Mouse (Mus musculus) forebrain, embryonic 15.5 days (tissue): ENCODE results near the gene Urm1. TPM values are rescaled to one million over a fixed set of nuclear protein-coding genes. Genes with fewer than 3 reads are reported as not detected.
"Not testable (repeated sequence)": the region's sequence is repeated elsewhere in the genome, so short reads cannot be mapped to it uniquely, and the experiment has no call there.

Experiments
- ATAC-seq: fragments of 200-750 bp; cut with Nextera tagmentation; replicated peaks from 2 replicates; pipeline ENCODE4 v1.8.0; 2017; ENCODE audit warnings: mild to moderate bottlenecking, moderate TSS enrichment, moderate library complexity
- H3K27ac ChIP-seq: fragments of 300-500 bp; sonication (generic); replicated peaks from 2 replicates; pipeline ENCODE4 v1.5.1; 2015; ENCODE audit warnings: mild to moderate bottlenecking, inconsistent platforms
- H3K27me3 ChIP-seq: fragments of 300-500 bp; sonication (generic); 2 replicates; pipeline ENCODE4 v1.6.1; 2015; ENCODE audit warnings: inconsistent platforms
- H3K36me3 ChIP-seq: fragments of 300-500 bp; sonication (generic); 2 replicates; pipeline ENCODE4 v1.6.1; 2015; ENCODE audit warnings: mild to moderate bottlenecking, inconsistent platforms
- H3K4me1 ChIP-seq: fragments of 300-500 bp; sonication (generic); 2 replicates; pipeline ENCODE4 v1.6.1; 2015; ENCODE audit warnings: inconsistent platforms
- H3K4me2 ChIP-seq: fragments of 300-500 bp; sonication (generic); replicated peaks from 2 replicates; pipeline ENCODE4 v1.6.1; 2015; ENCODE audit warnings: mild to moderate bottlenecking, inconsistent platforms
- H3K4me3 ChIP-seq: fragments of 300-500 bp; sonication (generic); 2 replicates; pipeline ENCODE4 v1.5.1; 2015; ENCODE audit warnings: mild to moderate bottlenecking, inconsistent platforms
- H3K9ac ChIP-seq: fragments of 300-500 bp; sonication (generic); replicated peaks from 2 replicates; pipeline ENCODE4 v1.6.1; 2015; ENCODE audit warnings: mild to moderate bottlenecking, inconsistent platforms
- H3K9me3 ChIP-seq: fragments of 300-500 bp; sonication (generic); 2 replicates; pipeline ENCODE4 v1.6.1; 2016; ENCODE audit warnings: inconsistent platforms
- WGBS: fragments of 180-500 bp; shearing (Covaris S2); methylation state at CpG from one replicate; pipeline ENCODE4 v1.1.7; 2015; ENCODE audit warnings: mixed read lengths; 5-methylcytosine and 5-hydroxymethylcytosine counted together
- polyA plus RNA-seq: library from polyadenylated mRNA; unstranded; fragments of >200 nt; fragmentation: Nextera tagmentation; extraction: Ambion mirVana; gene quantifications from 2 replicates; pipeline ENCODE4 v1.2.1, GENCODE M21; 2015

Gene Urm1
- polyA plus RNA-seq: 19.2 and 21.2 TPM in 2 replicates

DNA sequence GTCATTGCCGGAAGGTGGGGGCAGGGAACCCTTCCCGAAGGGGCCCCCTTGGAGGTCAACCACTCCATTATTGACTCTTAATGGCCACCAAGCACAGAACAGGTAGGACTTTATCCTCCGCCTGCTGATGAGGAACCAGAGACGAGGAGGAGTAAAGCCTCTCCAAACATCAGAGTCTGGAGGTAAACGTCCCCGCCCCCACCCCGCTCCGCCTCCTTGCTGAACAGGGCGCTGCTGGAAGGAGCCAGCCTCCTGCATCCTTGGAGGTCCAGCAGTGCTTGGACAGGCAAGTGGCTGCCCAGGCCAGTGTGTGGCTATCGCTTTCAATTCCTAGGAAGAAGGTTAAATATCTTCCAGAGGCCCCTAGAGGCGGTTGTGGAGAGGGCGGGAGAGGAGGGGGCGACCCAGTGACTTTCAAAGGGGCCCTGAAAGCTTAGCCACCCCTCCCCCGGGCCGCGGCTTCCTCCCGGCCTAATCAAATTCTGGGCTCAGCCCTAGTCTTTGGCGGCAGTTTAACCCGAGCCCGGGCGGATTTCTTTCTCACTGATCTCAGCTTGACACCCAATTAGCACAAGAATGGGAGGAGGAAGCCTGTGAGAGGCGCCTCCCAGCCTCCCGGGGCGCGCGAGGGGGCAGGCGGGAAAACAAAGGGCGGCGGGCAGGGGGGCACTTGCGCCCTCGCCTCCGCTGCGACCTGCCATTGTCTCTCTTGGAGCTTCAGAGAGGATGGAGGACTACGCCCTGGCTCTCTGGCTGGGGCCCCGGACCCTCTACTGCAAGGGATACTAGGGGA, at the start of gene Urm1:
Urm1 (plus strand) TSS at position 51 of the 793 bp plus-strand sequence.
- Histone ChIP-seq H3K9ac (peak within 1 kb of the TSS; percentile 66), H3K4me1 (peaks cover 20% of the 10 kb centered on the region), H3K27ac (peak within 1 kb of the TSS; percentile 94), H3K27me3 (no peaks in the 10 kb centered on the region), H3K9me3 (no peaks in the 10 kb centered on the region), H3K36me3 (peaks cover 18% of the 10 kb centered on the region), H3K4me2 (peak within 1 kb of the TSS; percentile 85), H3K4me3 (peak within 1 kb of the TSS; percentile 47)
- ATAC-seq: peak; percentile 72
- WGBS: 1% methylated on average over 35 of the region's 35 CpGs

- Histone ChIP-seq H3K36me3 (peaks cover 12% of the 10 kb centered on the region), H3K4me1 (no peaks in the 10 kb centered on the region), H3K9ac (no peak overlapping the region), H3K4me2 (no peak overlapping the region), H3K4me3 (no peak overlapping the region), H3K27me3 (no peaks in the 10 kb centered on the region), H3K9me3 (no peaks in the 10 kb centered on the region), H3K27ac (no peak overlapping the region)
- ATAC-seq: no peak
Measured at GRCm38 (mm10) chr2:29770162-29770561, 49.7 kb upstream of the Urm1 start.

GRCm38 (mm10) chr2:29771611-29772461, 48.0 kb upstream of the Urm1 start:
- no peaks in the 10 kb centered on the region for H3K27me3 ChIP-seq
- ATAC-seq: no peak
- 88% methylated on average over 8 of the region's 8 CpGs for WGBS

DNA sequence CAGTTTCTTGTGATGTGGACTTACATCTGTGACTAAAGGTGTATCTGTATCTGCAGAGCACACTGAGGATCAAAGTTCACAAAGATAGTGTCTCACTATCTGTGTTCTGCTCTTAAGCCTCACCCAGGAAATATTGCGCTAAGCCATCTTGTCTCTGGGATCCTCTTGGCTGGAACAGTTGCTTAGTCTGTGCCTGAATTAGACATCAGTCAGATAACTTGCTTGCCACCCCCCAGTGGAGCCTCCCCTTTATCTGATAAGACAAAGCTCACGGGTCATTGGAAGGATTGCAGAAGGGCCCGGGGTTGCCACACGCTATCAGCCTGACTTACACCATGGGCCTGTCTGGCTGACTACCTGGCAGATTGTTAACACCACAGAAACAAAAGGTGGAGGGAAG, 46.6 kb upstream of the Urm1 start:
- no peak overlapping the region for H3K27ac ChIP-seq
- H3K9ac ChIP-seq: no peak overlapping the region
- no peak overlapping the region for H3K4me2 ChIP-seq
- no peak overlapping the region for H3K4me3 ChIP-seq
- no peak for ATAC-seq
- H3K36me3 ChIP-seq: peaks cover 32% of the 10 kb centered on the region
- H3K27me3 ChIP-seq: no peaks in the 10 kb centered on the region
- no peaks in the 10 kb centered on the region for H3K4me1 ChIP-seq
- H3K9me3 ChIP-seq: no peaks in the 10 kb centered on the region
- WGBS: 89% methylated on average over 4 of the region's 4 CpGs

More at GRCm38 (mm10) chr2:29771611-29772461, 48.0 kb upstream of the Urm1 start:
- H3K27ac ChIP-seq: no peak overlapping the region
- H3K4me2 ChIP-seq: no peak overlapping the region
- H3K36me3 ChIP-seq: peaks cover 17% of the 10 kb centered on the region
- no peak overlapping the region for H3K9ac ChIP-seq
- no peaks in the 10 kb centered on the region for H3K4me1 ChIP-seq
- H3K4me3 ChIP-seq: no peak overlapping the region
- H3K9me3 ChIP-seq: no peaks in the 10 kb centered on the region

- H3K27me3 ChIP-seq, H3K4me2 ChIP-seq, H3K9ac ChIP-seq, H3K4me1 ChIP-seq, ATAC-seq, H3K27ac ChIP-seq, H3K9me3 ChIP-seq, H3K4me3 ChIP-seq: not testable (repeated sequence)
- peaks cover 89% of the 10 kb centered on the region for H3K36me3 ChIP-seq
- WGBS: 94% methylated on average over 2 of the region's 2 CpGs
Measured at GRCm38 (mm10) chr2:29781256-29781655, 38.6 kb upstream of the Urm1 start.

GRCm38 (mm10) chr2:29784290-29784689, 35.6 kb upstream of the Urm1 start:
- Histone ChIP-seq H3K4me2 (no peak overlapping the region), H3K9ac (no peak overlapping the region), H3K4me1 (peaks cover 18% of the 10 kb centered on the region), H3K27me3 (no peaks in the 10 kb centered on the region), H3K27ac (no peak overlapping the region), H3K4me3 (no peak overlapping the region), H3K36me3 (peaks cover 59% of the 10 kb centered on the region), H3K9me3 (no peaks in the 10 kb centered on the region)
- no peak for ATAC-seq
- WGBS: 68% methylated on average over 4 of the region's 4 CpGs

GRCm38 (mm10) chr2:29787104-29787917, 32.6 kb upstream of the Urm1 start, which contains the start of gene Coq4:
Coq4 (plus strand) TSS chr2:29787493.
- WGBS: 1% methylated on average over 31 of the region's 31 CpGs
- Histone ChIP-seq H3K9me3 (no peaks in the 10 kb centered on the region), H3K27ac (peak within 1 kb of the TSS; percentile 86), H3K4me1 (peaks cover 18% of the 10 kb centered on the region), H3K4me2 (peak within 1 kb of the TSS; percentile 85), H3K27me3 (no peaks in the 10 kb centered on the region), H3K36me3 (peaks cover 42% of the 10 kb centered on the region), H3K4me3 (peak within 1 kb of the TSS; percentile 66), H3K9ac (peak within 1 kb of the TSS; percentile 73)
- ATAC-seq: peak; percentile 90

- H3K27ac ChIP-seq: peak within 1 kb of the TSS; percentile 86
- no peaks in the 10 kb centered on the region for H3K9me3 ChIP-seq
- H3K36me3 ChIP-seq: peaks cover 34% of the 10 kb centered on the region
- no peaks in the 10 kb centered on the region for H3K27me3 ChIP-seq
- H3K9ac ChIP-seq: peak within 1 kb of the TSS; percentile 73
- peak within 1 kb of the TSS; percentile 66 for H3K4me3 ChIP-seq
- H3K4me2 ChIP-seq: peak within 1 kb of the TSS; percentile 85
- ATAC-seq: peak; percentile 86
- under 1% methylated on average over 45 of the region's 45 CpGs for WGBS
- peaks cover 18% of the 10 kb centered on the region for H3K4me1 ChIP-seq
Measured at GRCm38 (mm10) chr2:29787937-29788681, 31.8 kb upstream of the Urm1 start, which contains the start of gene Trub2. Trub2 (minus strand) TSS chr2:29788502.

DNA sequence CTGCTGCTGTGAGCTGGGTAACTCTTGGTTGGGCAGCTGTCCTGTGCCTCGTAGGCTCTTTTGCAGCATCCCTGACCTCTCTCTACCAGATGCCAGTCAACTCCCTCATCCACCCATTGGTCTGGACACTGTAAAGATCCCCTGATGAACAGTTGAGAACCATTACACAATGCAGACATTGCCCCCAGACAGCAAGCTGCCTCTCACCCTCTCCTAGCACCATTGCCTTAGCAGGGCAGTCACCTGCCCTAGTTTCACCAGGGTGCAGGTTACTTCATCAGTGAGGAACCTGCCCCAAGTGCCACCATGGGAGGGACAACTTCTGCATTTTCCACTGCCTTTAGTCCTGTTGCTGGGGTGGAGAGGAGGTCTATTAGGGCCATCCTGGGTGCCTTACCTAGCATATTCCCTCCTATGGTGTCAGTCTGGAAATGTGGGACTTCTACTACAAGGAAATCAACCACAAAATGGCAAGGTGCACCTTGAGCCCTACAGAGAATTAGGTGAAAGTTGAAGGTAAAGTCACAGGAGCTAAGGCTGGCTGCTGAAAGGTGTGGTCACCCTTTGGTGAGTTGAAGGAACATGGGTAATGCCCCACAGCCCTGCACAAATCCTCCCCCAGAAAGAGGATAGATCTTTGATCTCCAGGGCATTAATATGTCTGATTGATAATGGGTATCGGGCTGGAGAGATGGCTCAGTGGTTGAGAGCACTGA, 26.9 kb upstream of the Urm1 start:
- Histone ChIP-seq H3K9me3 (no peaks in the 10 kb centered on the region), H3K4me1 (peaks cover 10% of the 10 kb centered on the region), H3K27ac (no peak overlapping the region), H3K27me3 (no peaks in the 10 kb centered on the region), H3K36me3 (peaks cover 30% of the 10 kb centered on the region), H3K4me2 (no peak overlapping the region), H3K4me3 (no peak overlapping the region), H3K9ac (no peak overlapping the region)
- ATAC-seq: no peak
- WGBS: 94% methylated on average over 2 of the region's 2 CpGs

GRCm38 (mm10) chr2:29802075-29802826, 17.6 kb upstream of the Urm1 start, which contains the start of gene Slc27a4:
Slc27a4 (plus strand) TSS chr2:29802634.
- 7% methylated on average over 28 of the region's 28 CpGs for WGBS
- Histone ChIP-seq H3K9me3 (no peaks in the 10 kb centered on the region), H3K4me1 (peaks cover 13% of the 10 kb centered on the region), H3K36me3 (peaks cover 29% of the 10 kb centered on the region), H3K9ac (peak within 1 kb of the TSS; percentile 79), H3K27me3 (no peaks in the 10 kb centered on the region), H3K4me3 (peak within 1 kb of the TSS; percentile 69), H3K4me2 (peak within 1 kb of the TSS; percentile 65), H3K27ac (peak within 1 kb of the TSS; percentile 93)
- peak; percentile 99 for ATAC-seq
